Mouse (Mus musculus) liver, embryonic 16.5 days (tissue): ENCODE data around the gene Rbbp5. TPM values are rescaled to one million over a fixed set of nuclear protein-coding genes. Genes with fewer than 3 reads are reported as not detected.
"Not testable (repeated sequence)": the region's sequence is repeated elsewhere in the genome, so short reads cannot be mapped to it uniquely, and the experiment has no call there.

Experiments used
- ATAC-seq: fragments of 200-750 bp; cut with Nextera tagmentation; 2 replicates; pipeline ENCODE4 v1.8.0; 2017; ENCODE audit warnings: low read depth, mild to moderate bottlenecking, moderate number of reproducible peaks, moderate library complexity
- H3K27ac ChIP-seq: fragments of 300-500 bp; sonication (generic); 2 replicates; pipeline ENCODE4 v1.5.1; 2014; ENCODE audit warnings: mild to moderate bottlenecking, low read length
- H3K27me3 ChIP-seq: fragments of 300-500 bp; sonication (generic); 2 replicates; pipeline ENCODE4 v1.6.1; 2014; ENCODE audit warnings: low read depth, low read length, mixed read lengths; ENCODE audit not compliant: control insufficient read depth, insufficient read depth
- H3K36me3 ChIP-seq: fragments of 300-500 bp; sonication (generic); 2 replicates; pipeline ENCODE4 v1.6.1; 2014; ENCODE audit warnings: mild to moderate bottlenecking; ENCODE audit not compliant: control insufficient read depth, insufficient read depth
- H3K4me1 ChIP-seq: fragments of 300-500 bp; sonication (generic); 2 replicates; pipeline ENCODE4 v1.6.1; 2014; ENCODE audit warnings: low read depth, low read length, mixed read lengths; ENCODE audit not compliant: control insufficient read depth
- H3K4me2 ChIP-seq: fragments of 300-500 bp; sonication (generic); 2 replicates; pipeline ENCODE4 v1.6.1; 2014; ENCODE audit warnings: low read depth, low read length, mixed read lengths
- H3K4me3 ChIP-seq: fragments of 300-500 bp; sonication (generic); 2 replicates; pipeline ENCODE4 v1.5.1; 2014; ENCODE audit warnings: low read depth, mild to moderate bottlenecking, low read length
- H3K9ac ChIP-seq: fragments of 300-500 bp; sonication (generic); 2 replicates; pipeline ENCODE4 v1.6.1; 2014; ENCODE audit warnings: low read depth, low read length
- H3K9me3 ChIP-seq: fragments of 300-500 bp; sonication (generic); replicated peaks from 2 replicates; pipeline ENCODE4 v1.6.1; 2016; ENCODE audit warnings: low read length; ENCODE audit not compliant: control insufficient read depth
- WGBS: fragments of 180-500 bp; shearing (Covaris S2); extraction: QIAGEN DNeasy Blood & Tissue Kit; methylation state at CpG from one replicate; pipeline ENCODE4 v1.1.7; 2014; ENCODE audit not compliant: insufficient replicate concordance; 5-methylcytosine and 5-hydroxymethylcytosine counted together
- polyA plus RNA-seq: library from polyadenylated mRNA; unstranded; fragments of >200 nt; fragmentation: Nextera tagmentation; extraction: Ambion mirVana; gene quantifications from 2 replicates; pipeline ENCODE4 v1.2.1, GENCODE M21; 2015

Gene Rbbp5
- polyA plus RNA-seq, 1 experiment from 2014 or later = 22.7 TPM

- Histone ChIP-seq H3K4me3 (no peak overlapping the region), H3K4me2 (no peak overlapping the region), H3K27me3 (no peaks in the 10 kb centered on the region), H3K9ac (no peak overlapping the region), H3K27ac (no peak overlapping the region), H3K4me1 (peaks cover 2% of the 10 kb centered on the region; the same call in 1 of the 2 replicates), H3K9me3 (no peaks in the 10 kb centered on the region), H3K36me3 (peaks cover 2% of the 10 kb centered on the region; the same call in 1 of the 2 replicates)
- WGBS = 80% methylated on average over 7 of the region's 7 CpGs
- no peak for ATAC-seq
Measured at GRCm38 (mm10) chr1:132449742-132450141, 27.4 kb upstream of the Rbbp5 start.

GRCm38 (mm10) chr1:132464651-132465050 lies 12.5 kb upstream of the Rbbp5 start:
- WGBS = 76% methylated on average over 5 of the region's 5 CpGs
- ATAC-seq = no peak
- no peak overlapping the region for H3K27ac ChIP-seq

GRCm38 (mm10) chr1:132468926-132469325 lies 8.2 kb upstream of the Rbbp5 start:
- Histone ChIP-seq H3K9me3 (no peaks in the 10 kb centered on the region), H3K27ac (no peak overlapping the region), H3K4me2 (no peak overlapping the region), H3K27me3 (no peaks in the 10 kb centered on the region), H3K4me3 (no peak overlapping the region), H3K9ac (no peak overlapping the region), H3K36me3 (peaks cover under 1% of the 10 kb centered on the region; the same call in 1 of the 2 replicates), H3K4me1 (0 out of 2 replicates have a peak, but pooled peaks cover 3% of the 10 kb centered on the region)
- ATAC-seq = no peak

More at GRCm38 (mm10) chr1:132464651-132465050, 12.5 kb upstream of the Rbbp5 start:
- H3K36me3 ChIP-seq = peaks cover 13% of the 10 kb centered on the region
- H3K9me3 ChIP-seq = no peaks in the 10 kb centered on the region
- no peaks in the 10 kb centered on the region for H3K4me1 ChIP-seq
- H3K9ac ChIP-seq = no peak overlapping the region
- no peak overlapping the region for H3K4me3 ChIP-seq
- no peaks in the 10 kb centered on the region for H3K27me3 ChIP-seq
- H3K4me2 ChIP-seq = no peak overlapping the region

GRCm38 (mm10) chr1:132469519-132469918 lies 7.6 kb upstream of the Rbbp5 start:
- H3K4me3 ChIP-seq = no peak overlapping the region
- H3K27ac ChIP-seq = no peak overlapping the region
- no peaks in the 10 kb centered on the region for H3K36me3 ChIP-seq
- ATAC-seq = no peak
- H3K4me1 ChIP-seq = 0 out of 2 replicates have a peak, but pooled peaks cover 3% of the 10 kb centered on the region
- no peak overlapping the region for H3K9ac ChIP-seq
- WGBS = 84% methylated on average over 7 of the region's 7 CpGs
- H3K9me3 ChIP-seq = no peaks in the 10 kb centered on the region
- H3K4me2 ChIP-seq = no peak overlapping the region
- no peaks in the 10 kb centered on the region for H3K27me3 ChIP-seq

GRCm38 (mm10) chr1:132470031-132470430 lies 7.1 kb upstream of the Rbbp5 start:
- H3K4me1 ChIP-seq, H3K27ac ChIP-seq, H3K4me2 ChIP-seq, H3K9me3 ChIP-seq, ATAC-seq, H3K36me3 ChIP-seq, H3K27me3 ChIP-seq, H3K4me3 ChIP-seq, H3K9ac ChIP-seq: not testable (repeated sequence)
- WGBS = 73% methylated on average over 1 of the region's 1 CpGs

GRCm38 (mm10) chr1:132471032-132471431 lies 6.1 kb upstream of the Rbbp5 start:
- Histone ChIP-seq H3K9ac (no peak overlapping the region), H3K27me3 (no peaks in the 10 kb centered on the region), H3K4me1 (peaks cover 7% of the 10 kb centered on the region; the same call in 1 of the 2 replicates), H3K4me2 (no peak overlapping the region), H3K36me3 (no peaks in the 10 kb centered on the region), H3K27ac (no peak overlapping the region), H3K4me3 (no peak overlapping the region), H3K9me3 (no peaks in the 10 kb centered on the region)
- 84% methylated on average over 2 of the region's 2 CpGs for WGBS
- ATAC-seq = no peak

- H3K4me2 ChIP-seq = no peak overlapping the region
- H3K27ac ChIP-seq = no peak overlapping the region
- ATAC-seq = no peak
- no peak overlapping the region for H3K9ac ChIP-seq
- no peaks in the 10 kb centered on the region for H3K36me3 ChIP-seq
- no peak overlapping the region for H3K4me3 ChIP-seq
- WGBS = 78% methylated on average over 5 of the region's 5 CpGs
- no peaks in the 10 kb centered on the region for H3K9me3 ChIP-seq
- H3K27me3 ChIP-seq = no peaks in the 10 kb centered on the region
- H3K4me1 ChIP-seq = peaks cover 8% of the 10 kb centered on the region; the same call in 1 of the 2 replicates
Measured at GRCm38 (mm10) chr1:132471499-132471898, 5.7 kb upstream of the Rbbp5 start.

GRCm38 (mm10) chr1:132472537-132472936 lies 4.6 kb upstream of the Rbbp5 start:
- WGBS = 45% methylated on average over 5 of the region's 5 CpGs
- ATAC-seq = no peak
- H3K36me3 ChIP-seq = no peaks in the 10 kb centered on the region

GRCm38 (mm10) chr1:132474496-132474895 lies 2.7 kb upstream of the Rbbp5 start:
- H3K27ac ChIP-seq = no peak overlapping the region
- peaks cover 22% of the 10 kb centered on the region for H3K4me1 ChIP-seq
- WGBS = 63% methylated on average over 1 of the region's 1 CpGs
- no peak overlapping the region for H3K4me2 ChIP-seq
- H3K9me3 ChIP-seq = no peaks in the 10 kb centered on the region
- no peaks in the 10 kb centered on the region for H3K36me3 ChIP-seq
- no peak overlapping the region for H3K9ac ChIP-seq
- no peaks in the 10 kb centered on the region for H3K27me3 ChIP-seq
- H3K4me3 ChIP-seq = no peak overlapping the region
- ATAC-seq = no peak

More at GRCm38 (mm10) chr1:132472537-132472936, 4.6 kb upstream of the Rbbp5 start:
- no peak overlapping the region for H3K9ac ChIP-seq
- H3K27ac ChIP-seq = no peak overlapping the region
- H3K27me3 ChIP-seq = no peaks in the 10 kb centered on the region
- H3K9me3 ChIP-seq = no peaks in the 10 kb centered on the region
- peaks cover 10% of the 10 kb centered on the region; the same call in 1 of the 2 replicates for H3K4me1 ChIP-seq
- H3K4me2 ChIP-seq = no peak overlapping the region
- H3K4me3 ChIP-seq = no peak overlapping the region
